Mouse (Mus musculus): ENCODE data around the gene Dhx37. TPM values are rescaled to one million over a fixed set of nuclear protein-coding genes. Genes with fewer than 3 reads are reported as not detected.
A peak's percentile ranks its signal among the peaks of the same experiment; 100 is the strongest.

Gene Dhx37
- polyA plus RNA-seq, 1 experiment from 2014 or later = 5.9 TPM

GRCm38 (mm10) chr5:125385215-125385940 lies 48.5 kb downstream of the Dhx37 start:
- no peaks in the 10 kb centered on the region for H3K27me3 ChIP-seq (replicated peaks; ENCODE audit: insufficient read depth, low read length)
- H3K4me1 ChIP-seq (ENCODE audit: insufficient read depth, low read depth, low read length) = peaks cover under 1% of the 10 kb centered on the region; the same call in 1 of the 2 replicates
- no peak for ATAC-seq
- TF ChIP-seq EP300 (IDR thresholded peaks at IDR 0.05) = no peak
- TF ChIP-seq CTCF (IDR thresholded peaks at IDR 0.05) = no peak; the same call in 1 of the 2 replicates
- DNase-seq (ENCODE audit: low spot score) = no peak
- H3K36me3 ChIP-seq (ENCODE audit: insufficient read depth, low read length) = peaks cover 15% of the 10 kb centered on the region; the same call in 1 of the 2 replicates
- H3K9me3 ChIP-seq (ENCODE audit: low read length) = no peaks in the 10 kb centered on the region
- H3K4me2 ChIP-seq (replicated peaks; ENCODE audit: low read depth, low read length) = peak overlapping the region; percentile 36
- no peak overlapping the region for H3K9ac ChIP-seq (replicated peaks; ENCODE audit: low read depth)
- 49% methylated on average over 8 of the region's 8 CpGs for WGBS
- peak overlapping the region; percentile 17; the same call in 1 of the 2 replicates for H3K4me3 ChIP-seq (ENCODE audit: low read depth, low read length)
- no peak overlapping the region for H3K27ac ChIP-seq (ENCODE audit: low read length)

GRCm38 (mm10) chr5:125384512-125385214 lies 49.3 kb downstream of the Dhx37 start:
- ATAC-seq (no peak), DNase-seq (ENCODE audit: low spot score) (peak; percentile 43)
- 65% methylated on average over 2 of the region's 2 CpGs for WGBS
- no peak overlapping the region for H3K4me3 ChIP-seq (ENCODE audit: low read depth, low read length)
- H3K36me3 ChIP-seq (ENCODE audit: insufficient read depth, low read length) = peaks cover 15% of the 10 kb centered on the region; the same call in 1 of the 2 replicates
- TF ChIP-seq EP300 (IDR thresholded peaks at IDR 0.05) (no peak), CTCF (IDR thresholded peaks at IDR 0.05) (no peak)
- no peak overlapping the region for H3K9ac ChIP-seq (replicated peaks; ENCODE audit: low read depth)
- no peaks in the 10 kb centered on the region for H3K4me1 ChIP-seq (ENCODE audit: insufficient read depth, low read depth, low read length)
- no peak overlapping the region for H3K27ac ChIP-seq (ENCODE audit: low read length)
- H3K9me3 ChIP-seq (ENCODE audit: low read length) = no peaks in the 10 kb centered on the region
- H3K4me2 ChIP-seq (replicated peaks; ENCODE audit: low read depth, low read length) = peak overlapping the region; percentile 36
- H3K27me3 ChIP-seq (replicated peaks; ENCODE audit: insufficient read depth, low read length) = no peaks in the 10 kb centered on the region

DNA sequence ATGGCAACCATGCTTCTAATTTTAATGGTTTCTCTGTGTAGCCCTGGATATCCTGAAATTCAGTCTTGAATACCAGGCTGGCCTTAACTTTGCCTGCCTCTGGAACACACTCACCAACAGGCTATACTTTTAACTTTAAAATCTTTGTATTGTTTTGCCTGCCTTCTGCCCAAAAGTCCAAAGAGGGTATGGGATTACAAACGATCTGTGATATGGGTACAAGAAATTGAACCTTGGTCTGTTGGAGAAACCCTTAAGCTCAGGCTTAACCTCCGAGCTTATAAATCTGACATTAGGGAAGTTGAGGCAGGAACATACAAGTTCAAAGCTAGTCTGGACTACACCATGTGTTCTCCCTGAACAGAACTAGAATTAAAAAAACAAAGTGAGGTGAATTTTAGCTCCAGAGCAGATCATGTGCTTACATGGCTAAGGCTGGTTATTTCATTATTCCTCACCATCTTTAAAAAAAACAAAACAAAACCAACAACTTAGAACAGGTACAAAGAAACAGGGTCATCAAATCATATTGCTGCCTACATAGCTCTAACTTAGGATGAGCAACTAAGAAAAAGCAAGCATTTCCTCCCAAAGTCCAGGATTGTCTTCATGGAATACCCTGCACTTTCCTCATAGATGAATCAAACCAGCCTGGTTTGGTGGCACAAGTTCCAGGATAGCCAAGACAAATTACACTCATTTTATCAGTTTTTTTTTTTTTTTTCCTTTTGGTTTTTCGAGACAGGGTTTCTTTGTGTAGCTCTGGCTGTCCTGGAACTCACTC lies 50.1 kb downstream of the Dhx37 start:
- H3K4me3 ChIP-seq (ENCODE audit: low read depth, low read length) = no peak overlapping the region
- ATAC-seq (no peak), DNase-seq (ENCODE audit: low spot score) (no peak)
- 61% methylated on average over 3 of the region's 3 CpGs for WGBS
- H3K27ac ChIP-seq (ENCODE audit: low read length) = no peak overlapping the region
- H3K9me3 ChIP-seq (ENCODE audit: low read length) = no peaks in the 10 kb centered on the region
- no peak overlapping the region for H3K4me2 ChIP-seq (replicated peaks; ENCODE audit: low read depth, low read length)
- H3K27me3 ChIP-seq (replicated peaks; ENCODE audit: insufficient read depth, low read length) = no peaks in the 10 kb centered on the region
- H3K36me3 ChIP-seq (ENCODE audit: insufficient read depth, low read length) = peaks cover 15% of the 10 kb centered on the region; the same call in 1 of the 2 replicates
- no peaks in the 10 kb centered on the region for H3K4me1 ChIP-seq (ENCODE audit: insufficient read depth, low read depth, low read length)
- TF ChIP-seq CTCF (IDR thresholded peaks at IDR 0.05) = no peak
- TF ChIP-seq EP300 (IDR thresholded peaks at IDR 0.05) = no peak
- no peak overlapping the region for H3K9ac ChIP-seq (replicated peaks; ENCODE audit: low read depth)

- DNase-seq (ENCODE audit: low spot score) (peak; percentile 93), ATAC-seq (peak; percentile 90)
- H3K27me3 ChIP-seq (replicated peaks; ENCODE audit: insufficient read depth, low read length) = no peaks in the 10 kb centered on the region
- no peak overlapping the region for H3K4me3 ChIP-seq (ENCODE audit: low read depth, low read length)
- H3K27ac ChIP-seq (ENCODE audit: low read length) = no peak overlapping the region
- H3K4me1 ChIP-seq (ENCODE audit: insufficient read depth, low read depth, low read length) = no peaks in the 10 kb centered on the region
- peaks cover 11% of the 10 kb centered on the region; the same call in 1 of the 2 replicates for H3K36me3 ChIP-seq (ENCODE audit: insufficient read depth, low read length)
- H3K4me2 ChIP-seq (replicated peaks; ENCODE audit: low read depth, low read length) = no peak overlapping the region
- H3K9ac ChIP-seq (replicated peaks; ENCODE audit: low read depth) = no peak overlapping the region
- WGBS = 37% methylated on average over 6 of the region's 6 CpGs
- TF ChIP-seq EP300 (IDR thresholded peaks at IDR 0.05) (peak; percentile 40; the same call in 1 of the 2 replicates), CTCF (IDR thresholded peaks at IDR 0.05) (peak; percentile 85)
- no peaks in the 10 kb centered on the region for H3K9me3 ChIP-seq (ENCODE audit: low read length)
Measured at GRCm38 (mm10) chr5:125382673-125383558, 51.0 kb downstream of the Dhx37 start.

DNA sequence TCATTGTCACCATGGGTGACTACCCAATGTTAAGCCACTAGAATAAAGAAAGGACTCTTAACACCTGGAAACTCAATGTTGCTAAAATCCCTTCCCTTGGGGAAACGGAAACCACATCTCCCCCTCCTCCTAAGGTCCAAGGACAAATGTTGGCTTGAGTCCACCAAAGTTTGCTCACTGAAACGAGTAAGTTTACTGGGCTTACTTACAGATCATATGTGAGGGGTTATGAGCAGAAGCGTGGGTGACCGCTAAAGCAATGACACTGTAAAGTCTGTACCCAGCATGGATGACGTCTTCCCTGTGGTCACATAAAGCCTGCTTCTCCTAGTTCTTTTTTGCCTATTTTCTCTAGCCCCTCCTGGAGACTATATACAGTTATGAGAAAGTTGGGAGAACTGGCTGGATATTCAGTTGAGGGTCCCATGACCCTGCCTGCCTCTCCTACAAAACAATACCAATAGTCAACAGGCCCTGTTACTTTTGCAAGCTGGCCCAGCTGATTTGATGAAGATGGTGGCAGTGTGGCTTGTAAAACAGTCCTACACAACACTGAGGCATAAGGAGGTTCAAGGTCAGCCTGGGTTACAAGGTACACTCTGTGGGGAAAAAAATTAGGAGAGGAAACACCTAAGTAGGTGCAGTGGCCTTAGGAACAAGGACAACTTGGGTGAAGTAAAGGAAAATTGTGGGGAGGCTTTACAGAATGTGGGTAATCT lies 51.8 kb downstream of the Dhx37 start:
- Histone ChIP-seq H3K4me3 (ENCODE audit: low read depth, low read length) (no peak overlapping the region), H3K36me3 (ENCODE audit: insufficient read depth, low read length) (peaks cover 11% of the 10 kb centered on the region; the same call in 1 of the 2 replicates), H3K4me2 (replicated peaks; ENCODE audit: low read depth, low read length) (no peak overlapping the region), H3K27ac (ENCODE audit: low read length) (no peak overlapping the region), H3K9me3 (ENCODE audit: low read length) (no peaks in the 10 kb centered on the region), H3K4me1 (ENCODE audit: insufficient read depth, low read depth, low read length) (no peaks in the 10 kb centered on the region), H3K27me3 (replicated peaks; ENCODE audit: insufficient read depth, low read length) (no peaks in the 10 kb centered on the region), H3K9ac (replicated peaks; ENCODE audit: low read depth) (no peak overlapping the region)
- WGBS = 53% methylated on average over 5 of the region's 5 CpGs
- ATAC-seq = peak; percentile 5; the same call in 1 of the 2 replicates
- TF ChIP-seq EP300 (IDR thresholded peaks at IDR 0.05) (no peak), CTCF (IDR thresholded peaks at IDR 0.05) (no peak)
- no peak for DNase-seq (ENCODE audit: low spot score)

Data from lung, postnatal 0 days (tissue).